Mouse (Mus musculus): ENCODE measurements around the gene Mroh2a.

Gene Mroh2a

GRCm38 (mm10) chr1:88288789-88289127, 62.0 kb downstream of the Mroh2a start:
- in situ Hi-C loops (cut with MboI; ENCODE audit: low sequenced_read_pairs) = loop anchor here (25.0 kb wide), 1 partner anchor 151 kb away; the partner anchor contains the start of gene Ugt1a6a

DNA sequence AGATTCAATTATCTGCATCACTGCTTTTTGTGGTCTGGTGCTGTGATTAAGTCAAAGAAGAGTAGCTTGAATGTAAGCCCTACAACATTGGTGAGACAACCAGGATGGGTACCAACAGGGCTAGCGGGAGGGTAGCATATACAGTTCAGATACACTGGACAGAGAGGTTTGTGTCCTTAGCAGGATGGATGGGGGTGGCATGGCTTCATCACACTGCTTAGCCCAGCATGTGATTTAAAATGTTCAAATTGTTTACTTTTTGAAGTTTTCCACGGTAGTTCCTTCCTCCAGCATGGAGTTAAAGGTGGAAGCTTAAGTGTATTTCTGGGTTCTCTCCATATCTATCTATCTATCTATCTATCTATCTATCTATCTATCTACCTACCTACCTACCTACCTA, 62.4 kb downstream of the Mroh2a start:
- in situ Hi-C loops (cut with MboI; ENCODE audit: low sequenced_read_pairs) = loop anchor here (25.0 kb wide), 1 partner anchor 152 kb away; the partner anchor contains the start of gene Ugt1a6a

- in situ Hi-C loops (cut with MboI; ENCODE audit: low sequenced_read_pairs) = loop anchor here (25.0 kb wide), 1 partner anchor 153 kb away; the partner anchor contains the start of gene Ugt1a6a
Observed at GRCm38 (mm10) chr1:88289917-88290316, 63.1 kb downstream of the Mroh2a start.

GRCm38 (mm10) chr1:88290511-88290910, 63.7 kb downstream of the Mroh2a start:
- in situ Hi-C loops (cut with MboI; ENCODE audit: low sequenced_read_pairs) = loop anchor here (25.0 kb wide), 1 partner anchor 153 kb away; the partner anchor contains the start of gene Ugt1a6a

- in situ Hi-C loops (cut with MboI; ENCODE audit: low sequenced_read_pairs) = loop anchor here (25.0 kb wide), 1 partner anchor 154 kb away; the partner anchor contains the start of gene Ugt1a6a
Observed at GRCm38 (mm10) chr1:88291409-88292005, 64.7 kb downstream of the Mroh2a start.

DNA sequence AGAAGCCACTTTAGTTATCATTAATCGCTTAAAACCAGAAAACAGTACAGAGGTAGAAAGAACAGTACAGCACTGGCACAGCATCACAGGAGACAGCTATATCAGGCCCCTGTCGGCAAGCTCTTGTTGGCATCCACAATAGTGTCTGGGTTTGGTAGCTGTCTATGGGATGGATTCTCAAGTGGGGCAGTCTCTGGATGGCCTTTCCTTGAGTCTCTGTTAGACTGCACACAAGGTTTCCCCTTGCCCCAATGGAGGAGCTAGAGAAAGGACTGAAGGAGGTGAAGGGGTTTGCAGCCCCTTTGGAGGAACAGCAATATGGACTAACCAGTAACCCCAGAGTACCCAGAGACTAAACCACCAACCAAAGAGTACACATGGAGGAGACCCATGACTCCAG, 65.3 kb downstream of the Mroh2a start:
- in situ Hi-C loops (cut with MboI; ENCODE audit: low sequenced_read_pairs) = loop anchor here (25.0 kb wide), 1 partner anchor 155 kb away; the partner anchor contains the start of gene Ugt1a6a

DNA sequence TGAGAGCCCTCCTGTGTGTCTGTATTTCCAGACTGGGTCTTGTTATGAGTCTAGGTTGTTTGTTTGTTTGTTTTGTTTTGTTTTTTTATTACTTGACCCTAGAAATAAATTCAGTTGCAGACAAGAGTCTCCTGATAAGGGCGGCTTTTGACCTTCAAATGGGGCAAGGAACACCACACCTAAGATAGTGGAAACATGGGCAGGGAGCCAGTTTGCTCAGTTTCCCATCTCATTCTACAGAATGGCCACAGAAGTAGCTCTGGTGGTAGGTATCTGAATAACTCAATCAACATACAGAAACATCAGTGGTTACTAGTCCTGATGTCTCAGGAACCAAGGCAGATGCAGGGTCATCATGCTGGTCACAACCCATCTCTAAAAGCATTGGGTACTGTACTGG, 67.9 kb downstream of the Mroh2a start:
- in situ Hi-C loops (cut with MboI; ENCODE audit: low sequenced_read_pairs) = loop anchor here (25.0 kb wide), 1 partner anchor 157 kb away; the partner anchor contains the start of gene Ugt1a6a

GRCm38 (mm10) chr1:88296171-88296920, 69.6 kb downstream of the Mroh2a start:
- in situ Hi-C loops (cut with MboI; ENCODE audit: low sequenced_read_pairs) = loop anchor here (25.0 kb wide), 1 partner anchor 159 kb away; the partner anchor contains the start of gene Ugt1a6a

DNA sequence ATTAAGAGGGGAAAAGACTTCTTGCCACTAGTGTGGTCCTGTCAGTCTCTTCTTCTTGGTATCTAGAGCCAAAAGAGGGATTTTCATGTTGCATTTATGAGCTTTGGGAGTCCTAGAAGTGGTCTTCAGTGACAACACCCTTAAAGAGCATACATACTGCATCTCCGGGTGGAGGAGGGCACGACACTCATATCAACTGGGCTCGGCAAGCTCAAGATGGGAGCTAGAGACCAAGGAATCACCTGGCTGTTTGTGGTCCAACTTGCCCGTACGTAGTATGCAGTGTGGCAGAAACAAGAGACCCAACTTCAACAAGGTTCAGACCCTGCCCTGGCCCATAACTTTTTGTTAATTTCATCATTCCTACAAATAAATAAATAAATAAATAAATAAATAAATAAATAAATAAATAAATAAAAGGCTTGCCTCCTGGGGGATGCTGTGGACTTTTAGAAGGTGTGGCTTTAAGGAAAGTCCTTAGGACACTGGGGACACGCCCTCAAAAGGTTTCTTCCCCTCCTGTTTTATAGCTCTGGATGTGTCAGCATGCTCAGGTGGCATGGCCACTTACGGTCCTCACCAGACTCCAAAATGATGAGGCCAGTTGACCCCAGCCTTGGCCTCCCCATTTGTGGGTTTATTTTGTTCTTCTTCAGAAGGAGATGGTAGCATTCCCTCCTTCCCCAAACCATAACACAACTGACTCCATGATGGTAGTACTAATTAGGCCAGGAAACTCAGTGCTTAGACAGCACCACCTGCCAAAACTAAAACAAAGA, 70.9 kb downstream of the Mroh2a start:
- in situ Hi-C loops (cut with MboI; ENCODE audit: low sequenced_read_pairs) = loop anchor here (25.0 kb wide), 1 partner anchor 160 kb away; the partner anchor contains the start of gene Ugt1a6a

DNA sequence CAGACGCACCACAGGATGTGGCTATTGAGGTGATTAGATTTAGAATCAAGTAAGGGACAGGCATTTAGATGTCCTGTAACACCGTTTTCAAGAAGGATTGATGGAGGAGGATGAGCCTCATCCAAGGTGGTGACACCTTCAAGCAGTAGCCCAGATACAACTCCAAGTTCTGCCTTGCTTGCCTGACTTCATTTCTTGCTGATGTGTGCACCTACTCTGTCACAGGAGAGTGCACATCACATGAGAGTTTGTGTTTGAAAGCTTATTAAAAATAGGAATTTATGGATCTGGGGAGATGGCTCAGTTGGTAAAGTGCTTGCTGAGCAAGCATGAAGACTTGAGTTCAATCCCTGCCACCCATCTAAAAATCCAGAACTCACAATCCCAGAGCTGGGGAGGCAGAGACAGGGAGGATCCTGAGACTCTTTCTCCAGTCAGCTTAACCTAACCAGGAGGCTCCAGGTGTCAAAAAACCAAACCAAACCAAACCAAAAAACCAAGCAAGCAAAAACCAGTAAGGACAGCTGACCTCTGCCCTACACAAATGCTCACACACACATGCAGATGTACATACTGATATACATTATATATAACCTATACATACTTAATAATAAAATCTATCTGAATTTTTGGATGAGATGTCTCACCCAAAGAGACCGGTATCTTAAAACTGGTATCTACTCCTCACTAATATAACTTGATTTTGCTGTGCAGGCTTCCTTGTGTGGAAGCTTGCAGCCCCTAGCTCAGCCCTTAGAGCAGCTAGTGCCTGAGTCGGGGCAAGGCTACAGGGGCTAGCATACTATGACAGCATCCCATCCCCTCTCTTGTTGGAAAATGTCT, 72.1 kb downstream of the Mroh2a start:
- in situ Hi-C loops (cut with MboI; ENCODE audit: low sequenced_read_pairs) = loop anchor here (25.0 kb wide), 1 partner anchor 162 kb away; the partner anchor contains the start of gene Ugt1a6a

- in situ Hi-C loops (cut with MboI; ENCODE audit: low sequenced_read_pairs) = loop anchor here (25.0 kb wide), 1 partner anchor 162 kb away; the partner anchor contains the start of gene Ugt1a6a
Observed at GRCm38 (mm10) chr1:88299529-88299945, 72.8 kb downstream of the Mroh2a start.

DNA sequence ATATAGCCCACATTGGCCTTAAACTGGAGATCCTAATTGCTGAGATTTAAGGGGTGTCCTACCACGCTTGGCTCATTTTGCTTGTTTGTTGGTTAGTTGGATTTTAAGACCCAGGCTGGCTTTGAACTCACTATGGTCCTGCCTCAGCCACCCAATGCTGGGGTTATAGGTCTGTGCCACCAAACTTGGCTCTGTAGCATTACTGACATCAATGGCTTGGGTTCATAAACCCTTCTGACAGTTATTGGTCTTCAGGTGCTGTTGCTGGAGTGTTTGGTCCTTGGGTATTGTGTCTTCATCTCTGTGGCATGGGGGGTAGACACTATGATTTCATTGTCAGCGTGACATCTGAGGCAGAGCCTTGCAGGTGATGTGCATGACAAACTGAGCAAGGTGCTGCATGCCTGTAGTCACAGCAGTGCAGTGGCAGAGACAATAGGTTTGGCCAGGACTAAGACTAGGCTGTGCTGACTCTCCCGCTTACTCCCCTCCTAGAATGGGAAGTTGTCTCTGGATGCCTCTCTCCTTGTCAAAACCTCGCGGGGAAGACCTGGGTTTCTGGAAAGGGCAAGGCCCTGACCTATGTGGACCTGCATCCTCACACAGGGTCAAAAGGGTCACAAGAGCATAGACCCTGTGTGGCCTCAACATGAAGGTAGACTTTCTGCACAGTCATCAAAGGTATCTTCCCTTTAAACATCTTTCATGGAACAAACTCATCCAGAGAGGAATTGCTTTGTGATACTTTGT, 73.7 kb downstream of the Mroh2a start:
- in situ Hi-C loops (cut with MboI; ENCODE audit: low sequenced_read_pairs) = no loop called here

DNA sequence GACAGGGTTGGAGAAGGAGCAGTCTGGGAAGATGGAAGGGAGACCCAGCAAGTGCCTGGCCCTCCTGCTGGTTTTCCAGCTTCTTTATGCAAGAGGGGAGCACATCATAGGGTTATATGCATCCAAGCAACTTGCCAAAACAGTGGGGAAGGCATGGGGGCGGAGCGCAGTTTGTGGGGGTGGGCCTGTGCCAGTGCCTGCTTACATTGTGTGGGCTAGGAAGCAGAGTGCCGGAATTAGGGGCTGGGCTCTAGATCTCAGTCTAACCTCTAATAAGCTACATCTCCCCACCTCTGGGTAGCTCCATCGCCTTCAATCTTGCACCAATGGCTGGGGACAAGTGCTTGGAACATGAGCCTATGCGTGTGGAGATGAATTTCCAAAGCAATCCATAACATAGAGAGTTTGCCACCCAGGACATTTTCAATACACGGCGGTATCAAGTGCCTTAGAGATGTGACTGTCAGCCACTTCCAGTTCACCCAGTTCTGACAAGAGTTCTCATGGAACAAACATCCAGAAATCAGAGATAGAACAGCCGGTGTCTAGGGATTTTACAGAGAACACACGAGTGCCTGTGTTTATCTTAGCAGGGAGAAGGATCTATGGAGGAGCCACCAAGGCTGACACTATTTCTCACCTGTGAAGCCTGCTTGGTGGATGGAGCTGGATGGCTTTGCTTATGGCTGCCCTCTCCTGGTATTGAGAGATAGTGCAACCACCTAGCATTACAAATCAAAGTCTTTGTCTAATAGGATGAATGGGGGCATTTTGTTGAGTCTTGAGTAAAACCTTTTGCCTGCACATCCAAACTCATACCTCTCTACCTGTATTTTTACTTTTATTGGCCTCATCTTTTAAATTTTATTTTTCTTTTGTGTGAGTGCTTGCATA, 74.6 kb downstream of the Mroh2a start:
- in situ Hi-C loops (cut with MboI; ENCODE audit: low sequenced_read_pairs) = no loop called here

- in situ Hi-C loops (cut with MboI; ENCODE audit: low sequenced_read_pairs) = no loop called here
Observed at GRCm38 (mm10) chr1:88302057-88302740, 75.4 kb downstream of the Mroh2a start.

DNA sequence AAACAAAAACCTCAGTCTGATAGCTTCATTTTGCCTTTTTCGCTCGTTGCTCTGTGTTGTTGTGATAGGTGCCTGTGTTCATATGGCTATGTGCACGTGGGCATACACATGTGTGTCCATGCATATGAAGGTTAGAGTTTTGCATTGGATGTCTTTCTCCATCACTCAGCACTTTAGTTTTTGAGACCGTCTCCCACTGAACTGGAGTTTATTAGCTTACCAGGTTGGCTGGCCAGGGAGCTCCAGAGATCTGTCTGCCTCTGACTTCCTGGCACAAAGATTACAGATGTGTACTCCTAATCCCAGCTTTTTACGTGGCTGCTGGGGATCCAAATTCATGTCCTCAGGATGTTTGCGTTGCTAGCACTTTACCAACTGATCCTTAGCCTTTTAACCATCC, 77.0 kb downstream of the Mroh2a start:
- in situ Hi-C loops (cut with MboI; ENCODE audit: low sequenced_read_pairs) = no loop called here

- in situ Hi-C loops (cut with MboI; ENCODE audit: low sequenced_read_pairs) = no loop called here
Observed at GRCm38 (mm10) chr1:88304261-88304985, 77.6 kb downstream of the Mroh2a start.

Data from CH12F3 (cell line).